Mouse (Mus musculus): Measurements from ENCODE around the gene Cd300c.
"Not testable (repeated sequence)": the region's sequence is repeated elsewhere in the genome, so short reads cannot be mapped to it uniquely, and the experiment has no call there.

The Cd300c gene

GRCm38 (mm10) chr11:114968752-114969207 lies at the start of gene Cd300c:
TSS of gene Cd300c (minus strand) at chr11:114969157.
- DNase-seq (ENCODE audit: low spot score), result no peak

GRCm38 (mm10) chr11:115016093-115016492 lies 47.1 kb upstream of the Cd300c start, which contains the start of gene Cd300ld2:
TSS of gene Cd300ld2 (minus strand) at chr11:115016193.
- not testable (repeated sequence) for DNase-seq (ENCODE audit: low spot score)

DNA sequence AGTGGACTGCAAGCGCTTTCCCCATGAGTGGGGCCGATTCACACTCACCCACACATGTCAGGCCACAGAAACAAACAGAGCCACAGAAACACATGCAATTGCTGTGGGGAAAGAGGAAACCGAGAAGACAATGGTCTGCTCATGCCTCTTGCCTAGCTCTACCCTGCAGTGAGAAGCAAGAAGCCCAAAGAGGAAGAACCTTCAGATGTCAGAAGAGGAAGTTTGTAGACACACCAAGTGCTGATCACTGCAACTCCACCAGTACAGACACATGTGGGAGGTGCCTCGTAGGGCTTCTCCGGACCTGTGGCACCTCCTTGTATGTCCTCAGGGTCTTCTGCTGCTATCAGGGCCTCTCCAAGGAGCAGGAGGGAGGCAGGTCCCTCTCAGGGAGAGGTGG lies 35.1 kb upstream of the Cd300c start:
- no peak for DNase-seq (ENCODE audit: low spot score)

- no peak for DNase-seq (ENCODE audit: low spot score)
Observed at GRCm38 (mm10) chr11:115001474-115002040, 32.6 kb upstream of the Cd300c start, which contains the start of gene Cd300c2. TSS of gene Cd300c2 (minus strand) at chr11:115001880.

DNA sequence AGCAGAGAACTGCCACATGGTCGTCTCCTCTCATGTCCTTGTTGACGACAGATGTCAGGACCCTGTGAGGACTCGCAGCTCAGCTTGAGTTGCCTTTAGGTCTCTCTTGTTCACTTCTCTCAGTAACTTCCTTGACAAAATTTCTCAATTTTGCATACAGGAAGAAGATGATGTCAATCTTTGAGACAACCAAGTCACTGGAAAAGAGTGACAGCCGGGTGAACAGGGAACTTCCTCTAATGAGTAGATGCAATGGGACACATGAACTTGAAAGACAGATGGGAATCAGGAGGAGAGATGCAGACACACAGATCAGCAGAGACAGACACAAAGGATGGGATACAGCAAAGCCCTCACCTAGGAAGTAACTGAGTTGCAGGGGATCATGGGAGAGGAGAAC lies 20.8 kb upstream of the Cd300c start, which contains the start of gene Cd300ld:
Cd300ld (minus strand) TSS at position 130 of the 400 bp plus-strand sequence.
- DNase-seq (ENCODE audit: low spot score), result no peak

GRCm38 (mm10) chr11:114981866-114982265 lies 12.9 kb upstream of the Cd300c start:
- DNase-seq (ENCODE audit: low spot score), result no peak

DNA sequence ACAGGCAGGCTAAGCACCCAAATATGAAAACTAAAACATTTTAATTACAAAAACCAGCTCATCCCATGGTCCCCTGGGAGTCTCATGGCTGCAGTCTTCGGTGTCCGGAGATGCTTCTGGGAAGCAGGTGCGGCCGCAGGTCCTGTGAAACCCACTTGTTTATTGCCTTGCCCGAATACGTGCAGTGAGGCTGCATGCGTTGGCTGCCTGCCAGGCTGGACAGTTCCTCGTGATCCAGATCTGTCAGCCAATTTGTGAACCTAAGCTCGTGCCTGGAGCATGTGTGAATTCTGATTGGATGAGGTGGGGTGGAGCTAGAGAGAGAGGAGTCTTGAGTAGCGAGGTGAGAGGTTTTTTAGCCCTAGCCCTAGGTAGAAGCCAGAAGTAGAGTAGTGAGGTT lies 3.8 kb upstream of the Cd300c start:
- no peak for DNase-seq (ENCODE audit: low spot score)

- no peak for DNase-seq (ENCODE audit: low spot score)
Observed at GRCm38 (mm10) chr11:114965182-114965828, 3.7 kb downstream of the Cd300c start.

DNA sequence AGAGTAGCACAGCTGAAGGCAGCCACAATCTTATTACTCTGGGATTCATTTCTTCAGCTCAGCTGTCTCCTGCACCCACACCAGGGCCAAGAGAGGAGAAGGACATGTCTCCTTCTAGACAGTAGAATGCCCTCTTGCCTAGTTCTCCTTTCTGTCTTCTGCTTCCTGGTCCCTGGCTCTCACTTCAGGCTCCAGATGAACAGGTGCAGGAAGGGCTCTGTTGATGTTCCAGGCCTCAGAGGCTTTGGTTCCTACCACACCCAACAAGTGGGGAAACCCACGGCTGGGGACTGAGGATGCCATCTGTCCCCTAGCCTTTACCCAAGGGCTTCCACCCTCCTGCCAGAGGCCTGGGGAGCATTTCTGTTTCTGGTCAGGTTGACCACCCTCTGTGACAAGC lies 8.6 kb downstream of the Cd300c start:
- no peak for DNase-seq (ENCODE audit: low spot score)

DNA sequence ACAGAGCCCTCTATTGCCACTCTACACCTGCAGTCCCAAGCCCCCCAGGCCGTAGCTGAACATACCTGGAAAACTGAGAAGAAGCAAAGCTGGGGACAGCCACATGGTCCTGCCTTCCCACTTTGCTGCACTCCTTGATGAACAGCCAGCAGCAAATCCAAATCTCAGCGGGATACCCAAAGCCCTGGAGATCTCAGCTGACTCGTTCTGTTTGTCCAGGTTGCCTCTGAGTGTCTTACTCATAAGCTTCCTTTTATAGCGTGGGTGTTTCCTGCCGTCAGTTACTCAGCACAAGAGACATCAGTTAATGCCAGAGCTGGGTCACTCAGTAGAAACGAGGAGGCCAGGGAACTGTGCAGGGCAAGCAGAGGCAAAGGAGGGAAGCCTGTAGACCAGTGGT lies 34.8 kb downstream of the Cd300c start, which contains the start of gene Cd300lb:
Cd300lb (minus strand) TSS at position 243 of the 400 bp plus-strand sequence.
- DNase-seq (ENCODE audit: low spot score), result no peak

DNA sequence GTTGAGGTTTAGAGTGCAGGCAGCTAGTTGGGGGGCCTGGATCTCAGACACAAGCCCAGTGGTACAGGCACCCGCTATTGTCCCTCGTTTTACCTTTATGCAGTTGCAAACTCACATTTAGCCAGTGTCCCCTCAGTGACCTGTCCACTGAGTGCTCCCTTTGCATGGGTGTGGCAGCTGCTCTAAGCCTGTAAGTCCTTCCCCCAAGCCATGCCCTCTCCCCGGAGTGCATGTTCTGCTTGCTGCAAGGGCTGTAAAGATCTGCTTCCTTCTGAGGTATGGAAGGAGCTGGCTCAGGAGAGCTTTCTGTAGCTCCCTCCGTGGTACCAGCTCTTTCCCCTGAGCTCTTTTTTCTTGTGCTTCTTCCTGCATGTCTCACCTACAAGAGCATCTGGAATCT lies 35.4 kb downstream of the Cd300c start:
- DNase-seq (ENCODE audit: low spot score), result no peak

DNA sequence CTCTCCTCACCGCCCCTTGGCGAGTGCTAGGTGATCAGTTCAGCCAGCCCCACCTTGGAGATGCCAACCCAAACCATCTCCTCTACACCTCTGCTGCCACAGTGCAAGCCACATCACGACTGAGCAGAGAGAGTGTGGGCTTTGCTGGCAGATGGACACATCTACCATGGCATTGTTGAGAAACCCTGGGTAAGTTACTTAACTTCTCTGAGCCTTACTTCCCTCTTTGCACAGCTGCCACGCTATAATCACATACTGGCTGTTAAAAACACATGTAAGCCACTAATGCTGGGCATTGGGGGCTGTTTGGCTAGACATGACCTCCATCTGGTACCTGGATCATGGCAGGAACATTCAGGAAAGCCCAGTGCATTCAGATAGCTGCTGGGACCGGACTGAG lies 37.9 kb downstream of the Cd300c start:
- no peak for DNase-seq (ENCODE audit: low spot score)

DNA sequence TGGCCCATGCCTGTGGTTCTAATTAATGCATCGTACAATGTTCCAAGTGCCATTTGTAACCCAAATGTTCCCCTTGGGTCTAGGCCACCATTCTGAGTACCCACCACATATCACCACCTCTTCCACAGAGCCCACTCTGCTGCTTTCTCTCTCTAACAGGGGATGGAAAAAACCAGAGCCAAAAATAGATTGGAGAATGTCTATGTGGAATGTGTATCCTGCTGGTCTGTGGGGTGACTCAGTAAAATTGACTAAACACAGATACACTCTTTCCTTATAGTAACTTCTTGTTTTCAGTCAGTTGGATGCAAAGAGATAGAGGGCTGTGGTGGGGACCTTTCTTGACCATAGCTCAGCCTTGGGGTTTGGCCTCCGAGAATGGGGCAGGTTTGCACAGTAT lies 39.4 kb downstream of the Cd300c start:
- DNase-seq (ENCODE audit: low spot score), result no peak

GRCm38 (mm10) chr11:114923961-114924360 lies 45.0 kb downstream of the Cd300c start:
- DNase-seq (ENCODE audit: low spot score), result peak; percentile 50

GRCm38 (mm10) chr11:114922439-114922838 lies 46.5 kb downstream of the Cd300c start:
- no peak for DNase-seq (ENCODE audit: low spot score)

DNA sequence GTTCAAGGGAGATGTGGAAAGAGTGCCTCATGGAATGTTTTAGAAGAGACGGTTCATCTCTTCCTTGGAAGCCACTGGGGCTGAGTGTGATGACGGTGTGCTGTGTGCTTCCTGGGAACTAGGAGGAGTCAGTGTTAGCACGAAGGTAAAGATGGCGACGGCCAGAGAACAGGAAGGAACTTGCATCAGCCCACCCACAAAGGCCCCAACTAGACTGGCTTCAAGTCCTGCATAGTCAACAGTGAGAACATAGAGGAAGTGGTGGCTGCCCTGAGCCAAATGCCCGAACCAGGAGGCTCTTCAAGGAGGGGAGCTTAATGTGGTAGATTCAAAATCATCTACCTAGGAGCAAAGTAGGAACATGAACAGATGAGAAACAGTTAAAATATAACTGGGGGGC lies 51.8 kb downstream of the Cd300c start:
- DNase-seq (ENCODE audit: low spot score), result no peak

DNA sequence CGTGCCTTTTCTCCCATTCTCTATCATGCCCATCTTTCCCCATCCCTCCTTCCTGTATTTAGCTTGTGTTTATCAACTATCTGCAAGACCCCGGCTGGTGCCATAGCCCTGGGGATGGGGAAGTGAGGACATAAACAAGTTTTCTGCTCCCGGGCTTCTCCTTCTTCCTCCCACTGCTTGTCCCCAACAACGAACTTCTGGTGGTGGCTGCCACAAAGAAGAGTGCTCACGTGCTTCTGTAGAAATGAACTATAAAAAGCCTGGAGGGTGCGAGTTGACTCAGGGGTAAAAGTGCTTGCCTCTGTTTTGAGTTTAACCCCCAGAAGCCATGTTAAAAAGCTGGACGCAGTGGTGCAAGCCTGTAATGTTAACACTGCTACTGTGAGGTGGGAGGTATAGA lies 54.0 kb downstream of the Cd300c start:
- DNase-seq (ENCODE audit: low spot score), result no peak

- DNase-seq (ENCODE audit: low spot score), result peak; percentile 95
Observed at GRCm38 (mm10) chr11:114912847-114913246, 56.1 kb downstream of the Cd300c start.

DNA sequence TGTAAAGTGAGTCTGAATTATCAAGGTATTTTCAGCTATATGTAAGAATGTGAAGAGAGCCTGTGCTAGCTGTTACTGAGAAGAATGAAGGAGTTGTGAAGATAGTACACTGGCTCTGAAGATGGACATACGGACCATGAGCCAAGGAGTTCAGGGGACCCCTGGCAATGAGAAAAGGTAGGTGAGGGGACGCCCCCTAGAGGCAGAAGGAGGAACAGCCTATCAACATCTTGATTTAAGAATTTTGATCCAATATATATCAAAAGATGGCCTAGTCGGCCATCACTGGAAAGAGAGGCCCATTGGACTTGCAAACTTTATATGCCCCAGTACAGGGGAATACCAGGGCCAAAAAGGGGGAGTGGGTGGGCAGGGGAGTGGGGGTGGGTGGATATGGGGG lies 59.4 kb downstream of the Cd300c start:
- DNase-seq (ENCODE audit: low spot score), result peak; percentile 20

DNA sequence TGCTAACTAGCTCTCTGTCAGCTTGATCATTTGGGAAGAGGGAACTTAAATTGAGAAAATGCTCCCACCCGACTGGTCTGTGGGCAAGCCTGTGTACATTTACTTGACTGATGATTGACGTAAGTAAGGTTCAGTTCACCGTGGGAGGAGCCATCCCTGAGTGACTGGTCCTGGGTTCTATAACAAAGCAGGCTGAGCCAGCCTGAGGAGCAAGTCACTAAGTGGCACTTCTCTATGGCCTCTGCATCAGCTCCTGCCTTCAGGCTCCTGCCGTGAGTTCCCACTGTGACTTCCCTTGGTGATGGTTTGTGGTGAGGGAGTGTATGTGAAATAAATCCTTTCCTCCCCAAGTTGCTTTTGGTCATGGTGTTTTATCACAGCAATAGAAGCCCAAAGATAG lies 60.9 kb downstream of the Cd300c start:
- no peak for DNase-seq (ENCODE audit: low spot score)

DNA sequence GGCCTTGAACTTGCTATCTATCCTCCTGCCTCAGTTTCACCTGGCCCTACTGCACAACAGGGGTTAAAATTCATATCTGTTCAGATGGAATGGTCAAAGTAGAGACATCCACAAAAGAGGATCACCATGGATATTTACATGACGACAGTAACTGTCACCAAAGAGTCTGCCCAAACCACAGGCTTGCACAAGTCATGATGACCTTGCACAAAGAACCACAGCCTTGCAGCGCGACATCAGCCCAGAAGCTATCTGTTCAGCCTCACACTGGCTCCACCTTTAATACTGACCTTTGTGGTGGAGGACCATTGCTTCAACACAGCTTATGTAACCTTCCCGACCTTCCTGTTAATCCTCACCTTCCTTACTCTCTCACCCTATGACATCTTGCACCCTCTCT lies 61.4 kb downstream of the Cd300c start:
- DNase-seq (ENCODE audit: low spot score), result no peak
